Mouse (Mus musculus): ENCODE results near the gene Trappc12. TPM values are rescaled to one million over a fixed set of nuclear protein-coding genes. Genes with fewer than 3 reads are reported as not detected.
A peak's percentile ranks its signal among the peaks of the same experiment; 100 is the strongest.

The Trappc12 gene
- polyA plus RNA-seq, 1 experiment from 2014 or later: 41.0 TPM

DNA sequence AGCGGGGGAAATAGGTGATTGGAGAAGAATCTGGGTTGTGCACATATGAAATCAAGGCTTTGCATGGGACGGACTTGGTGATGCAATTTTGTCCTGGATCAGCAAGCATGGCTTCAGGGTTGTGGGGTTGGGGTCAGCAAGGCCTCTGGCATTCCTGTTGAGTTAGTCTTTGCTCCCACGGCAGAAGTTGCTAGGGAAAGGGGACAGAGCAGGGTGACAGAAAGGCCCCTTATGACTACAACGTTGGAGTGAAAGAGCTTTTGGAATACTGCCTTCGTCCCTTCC, 74.4 kb downstream of the Trappc12 start:
- Histone ChIP-seq H3K4me3 (0 out of 2 replicates have a peak overlapping the region, but pooled peaks have one; percentile 43), H3K4me2 (replicated peaks) (peak overlapping the region; percentile 61), H3K4me1 (peaks cover 8% of the 10 kb centered on the region), H3K36me3 (no peaks in the 10 kb centered on the region), H3K9me3 (no peaks in the 10 kb centered on the region), H3K9ac (peak overlapping the region; percentile 52; the same call in 1 of the 2 replicates), H3K27ac (peak overlapping the region; percentile 28), H3K27me3 (replicated peaks) (no peaks in the 10 kb centered on the region)
- 68% methylated on average over 5 of the region's 5 CpGs for WGBS
- no peak for ATAC-seq (ENCODE audit: low FRiP score, low read depth)

DNA sequence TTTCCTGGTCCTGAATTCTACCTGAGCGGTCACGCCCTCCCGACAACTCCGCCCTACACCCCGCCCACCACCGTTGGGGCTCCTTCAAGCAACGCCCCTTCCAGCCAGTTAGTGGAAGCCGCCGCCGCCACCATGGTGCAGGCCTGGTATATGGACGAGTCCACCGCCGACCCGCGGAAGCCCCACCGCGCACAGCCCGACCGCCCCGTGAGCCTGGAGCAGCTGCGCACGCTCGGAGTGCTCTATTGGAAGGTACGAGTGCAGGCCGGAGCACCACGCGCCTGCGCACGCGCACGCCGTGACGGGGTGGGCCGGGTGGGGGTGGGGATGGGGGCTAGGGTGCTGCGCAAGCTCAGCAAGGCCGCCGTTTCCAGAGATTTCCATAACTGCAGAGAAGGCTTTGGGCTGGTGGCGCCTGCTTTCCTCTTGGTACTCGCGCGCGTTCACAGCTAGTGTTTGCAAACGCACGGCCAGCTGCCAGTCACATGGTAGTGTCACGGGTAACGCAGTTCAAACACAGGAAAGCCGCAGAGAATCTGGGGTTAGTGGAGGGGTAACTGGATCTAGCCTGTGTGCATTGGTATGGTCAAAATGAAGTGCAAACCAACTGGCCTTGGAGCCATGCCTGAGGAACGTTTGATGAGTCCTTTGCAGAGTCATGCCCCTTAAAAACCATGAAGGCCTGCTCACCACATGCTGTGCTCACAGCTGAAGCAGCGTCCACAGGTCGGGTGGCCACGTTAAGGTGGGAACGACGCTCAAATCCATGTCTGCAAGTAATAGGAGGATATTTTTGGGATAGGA, 74.9 kb downstream of the Trappc12 start, which contains the start of gene Adi1:
TSS of gene Adi1 (plus strand) at position 111 of the 804 bp plus-strand sequence.
- peak within 1 kb of the TSS; percentile 52; the same call in 1 of the 2 replicates for H3K9ac ChIP-seq
- H3K4me2 ChIP-seq (replicated peaks): peak within 1 kb of the TSS; percentile 61
- no peaks in the 10 kb centered on the region for H3K27me3 ChIP-seq (replicated peaks)
- H3K4me3 ChIP-seq: peak within 1 kb of the TSS; percentile 43
- H3K9me3 ChIP-seq: no peaks in the 10 kb centered on the region
- H3K36me3 ChIP-seq: no peaks in the 10 kb centered on the region
- 3% methylated on average over 53 of the region's 53 CpGs for WGBS
- H3K27ac ChIP-seq: peak within 1 kb of the TSS; percentile 28
- H3K4me1 ChIP-seq: peaks cover 8% of the 10 kb centered on the region
- peak; percentile 96 for ATAC-seq (ENCODE audit: low FRiP score, low read depth)

DNA sequence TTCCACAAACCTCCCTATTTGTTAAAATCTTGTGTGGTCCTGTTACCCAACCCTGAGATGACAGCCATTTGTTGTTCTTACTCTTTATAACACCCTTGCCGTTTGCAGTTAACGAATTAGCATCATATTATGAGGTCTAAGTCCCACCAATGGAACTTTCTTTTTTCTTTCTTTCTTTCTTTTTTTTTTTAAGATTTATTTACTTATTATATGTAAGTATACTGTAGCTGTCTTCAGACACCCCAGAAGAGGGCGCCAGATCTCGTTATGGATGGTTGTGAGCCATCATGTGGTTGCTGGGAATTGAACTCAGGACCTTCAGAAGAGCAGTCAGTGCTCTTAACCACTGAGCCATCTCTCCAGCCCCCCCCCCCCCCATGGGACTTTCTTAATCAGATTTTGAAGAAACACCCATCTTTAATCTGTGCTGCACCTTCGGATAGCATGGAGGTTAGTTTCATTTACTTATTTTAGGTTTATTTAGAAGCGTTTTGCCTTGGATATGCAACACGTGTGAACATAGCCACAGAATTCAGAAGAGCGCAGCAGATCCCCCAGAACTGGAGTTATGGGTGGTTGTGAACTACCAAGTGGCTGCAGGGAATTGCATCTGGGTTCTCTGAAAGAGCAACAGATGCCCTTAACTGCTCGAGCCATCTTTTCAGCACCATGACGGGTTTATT, 76.1 kb downstream of the Trappc12 start:
- peak overlapping the region; percentile 61; the same call in 1 of the 2 replicates for H3K4me2 ChIP-seq (replicated peaks)
- WGBS: 87% methylated on average over 10 of the region's 10 CpGs

DNA sequence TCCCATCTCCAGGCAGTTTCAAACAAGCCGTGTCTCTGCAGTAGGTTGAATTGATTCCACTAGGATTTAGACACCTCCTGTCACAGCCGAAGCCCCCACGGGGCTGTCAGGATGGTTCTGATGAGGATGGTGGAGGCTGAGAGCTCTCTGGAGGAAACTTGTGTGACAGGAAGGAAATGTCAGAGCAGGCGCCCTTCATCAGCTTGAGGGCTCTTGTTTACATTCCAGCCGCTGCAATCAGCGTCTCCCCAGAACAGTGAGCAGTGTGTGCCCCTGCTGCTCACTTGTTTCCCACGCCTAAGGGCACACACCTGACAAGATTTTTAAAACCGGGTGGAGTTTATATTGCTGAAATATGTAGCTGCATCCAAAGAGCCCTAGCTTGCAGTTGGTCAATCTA, 83.0 kb downstream of the Trappc12 start:
- Histone ChIP-seq H3K27ac (no peak overlapping the region), H3K27me3 (replicated peaks) (no peaks in the 10 kb centered on the region), H3K4me2 (replicated peaks) (no peak overlapping the region), H3K36me3 (peaks cover 4% of the 10 kb centered on the region; the same call in 1 of the 2 replicates), H3K4me1 (no peaks in the 10 kb centered on the region), H3K9ac (no peak overlapping the region), H3K9me3 (no peaks in the 10 kb centered on the region), H3K4me3 (no peak overlapping the region)
- WGBS: 55% methylated on average over 8 of the region's 8 CpGs
- ATAC-seq (ENCODE audit: low FRiP score, low read depth): no peak

More for the DNA sequence above, 76.1 kb downstream of the Trappc12 start:
- Histone ChIP-seq H3K4me1 (peaks cover 8% of the 10 kb centered on the region), H3K36me3 (no peaks in the 10 kb centered on the region), H3K9me3 (no peaks in the 10 kb centered on the region), H3K9ac (no peak overlapping the region), H3K4me3 (no peak overlapping the region), H3K27ac (no peak overlapping the region), H3K27me3 (replicated peaks) (no peaks in the 10 kb centered on the region)
- ATAC-seq (ENCODE audit: low FRiP score, low read depth): no peak

DNA sequence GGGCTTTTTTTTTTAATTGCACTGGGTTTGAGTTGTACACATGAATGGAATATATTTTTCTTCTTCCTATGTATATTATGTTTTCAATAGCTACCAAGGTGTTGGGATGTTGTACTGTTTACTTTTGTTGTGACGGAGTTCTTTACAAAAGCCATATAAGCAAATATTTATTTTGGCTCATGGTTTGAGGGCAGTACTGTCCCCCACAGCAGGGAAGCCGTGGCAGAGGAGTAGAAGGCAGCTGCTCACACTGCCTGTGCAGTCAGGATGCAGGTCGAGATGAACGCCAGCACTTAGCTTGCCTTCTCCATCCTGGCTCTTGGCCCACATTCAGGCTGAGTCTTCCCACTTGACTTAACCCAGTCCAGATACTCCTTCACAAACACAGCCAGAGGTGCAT, 83.5 kb downstream of the Trappc12 start:
- ATAC-seq (ENCODE audit: low FRiP score, low read depth): no peak
- WGBS: 91% methylated on average over 4 of the region's 4 CpGs
- Histone ChIP-seq H3K9me3 (no peaks in the 10 kb centered on the region), H3K27ac (no peak overlapping the region), H3K4me2 (replicated peaks) (no peak overlapping the region), H3K36me3 (peaks cover 8% of the 10 kb centered on the region; the same call in 1 of the 2 replicates), H3K27me3 (replicated peaks) (no peaks in the 10 kb centered on the region), H3K4me1 (no peaks in the 10 kb centered on the region), H3K4me3 (no peak overlapping the region), H3K9ac (no peak overlapping the region)

DNA sequence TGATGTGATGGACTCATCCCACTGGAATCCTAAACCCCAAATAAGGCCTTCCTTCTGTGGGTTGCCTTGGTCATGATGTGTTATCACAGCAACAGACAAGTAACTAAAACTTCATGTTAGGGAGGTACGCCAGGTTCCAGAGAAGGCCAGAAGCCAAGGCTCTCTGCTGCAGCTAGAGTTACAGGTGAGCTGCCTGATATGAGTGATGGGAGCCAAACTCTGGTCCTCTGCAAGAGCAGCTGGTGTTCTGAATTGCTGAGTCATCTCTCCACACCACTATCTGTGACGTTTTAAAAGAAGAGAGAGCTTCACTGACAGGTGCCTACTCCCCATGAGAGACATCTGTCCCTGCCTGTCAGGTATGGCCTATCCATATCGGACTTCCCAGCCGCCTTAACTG, 87.6 kb downstream of the Trappc12 start:
- Histone ChIP-seq H3K27ac (no peak overlapping the region), H3K9me3 (no peaks in the 10 kb centered on the region), H3K4me1 (no peaks in the 10 kb centered on the region), H3K9ac (no peak overlapping the region), H3K4me3 (no peak overlapping the region), H3K36me3 (peaks cover 44% of the 10 kb centered on the region), H3K27me3 (replicated peaks) (no peaks in the 10 kb centered on the region), H3K4me2 (replicated peaks) (no peak overlapping the region)
- ATAC-seq (ENCODE audit: low FRiP score, low read depth): no peak
- WGBS: 87% methylated on average over 4 of the region's 4 CpGs

DNA sequence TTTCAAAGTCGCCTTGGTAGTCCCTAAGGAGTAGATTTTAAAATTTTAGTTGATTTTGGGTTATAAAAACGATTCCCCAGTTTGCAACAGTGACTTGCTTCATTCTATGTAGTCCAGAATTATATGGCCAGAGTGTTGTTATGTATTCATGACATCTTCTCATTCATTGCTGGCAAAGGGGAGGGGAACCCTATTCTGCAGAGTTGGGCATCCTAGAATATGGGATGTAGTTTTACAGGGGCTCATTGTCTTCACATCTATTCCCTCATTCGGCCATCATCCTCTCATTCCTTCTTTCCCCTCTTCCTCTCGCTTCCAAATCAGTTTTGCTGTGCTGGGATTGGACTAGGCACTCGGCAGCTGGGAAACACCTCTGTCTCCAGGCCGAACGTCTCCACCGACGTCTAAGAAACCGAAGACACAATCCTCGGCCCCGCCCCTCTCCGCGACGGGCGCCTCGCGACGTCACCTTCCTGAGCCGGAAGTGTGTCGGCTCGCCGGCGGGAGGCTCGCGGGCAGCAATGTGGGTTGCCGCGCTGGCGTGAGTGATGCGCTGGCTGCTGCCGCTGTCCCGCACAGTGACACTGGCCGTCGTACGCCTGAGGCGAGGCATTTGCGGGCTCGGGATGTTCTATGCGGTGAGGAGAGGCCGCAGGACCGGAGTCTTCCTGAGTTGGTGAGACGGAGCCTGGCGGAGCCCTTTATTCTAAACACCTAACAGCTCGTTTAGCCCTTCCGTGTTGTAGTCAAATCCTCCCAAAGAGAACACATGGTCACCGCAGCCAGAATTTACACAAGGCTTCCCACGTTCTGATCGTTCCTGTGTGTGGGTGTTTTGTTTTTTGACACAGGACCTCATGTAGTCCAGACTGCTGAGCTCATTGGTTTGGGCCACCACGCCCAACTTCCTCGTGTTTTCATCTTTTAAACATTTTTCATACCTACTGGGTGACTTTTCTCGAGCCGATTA, 100.8 kb downstream of the Trappc12 start, which contains the start of gene Rnaseh1:
TSS of gene Rnaseh1 (plus strand) at position 462 of the 970 bp plus-strand sequence.
- Histone ChIP-seq H3K9me3 (no peaks in the 10 kb centered on the region), H3K9ac (peak within 1 kb of the TSS; percentile 58), H3K36me3 (peaks cover 13% of the 10 kb centered on the region), H3K4me1 (peaks cover 10% of the 10 kb centered on the region), H3K4me2 (replicated peaks) (peak within 1 kb of the TSS; percentile 81), H3K27me3 (replicated peaks) (no peaks in the 10 kb centered on the region), H3K4me3 (peak within 1 kb of the TSS; percentile 60), H3K27ac (peak within 1 kb of the TSS; percentile 34; the same call in 1 of the 2 replicates)
- 2% methylated on average over 52 of the region's 52 CpGs for WGBS
- ATAC-seq (ENCODE audit: low FRiP score, low read depth): peak; percentile 91

Small RNA genes within 50 kb of the gene (microRNA-seq; reads per million reads assigned to microRNA genes)
- gene Mir6937: not detected

Other genes with a start within 250 kb of the Trappc12 start
- 0.43 TPM in 1 of 2 replicates, not detected in the other for gene Dcdc2c, start 198.1 kb downstream of the Trappc12 start, polyA plus RNA-seq (2016; fragmentation: Nextera tagmentation; extraction: Ambion mirVana)
- not detected in 2 replicates for gene Allc, start 167.9 kb downstream of the Trappc12 start, polyA plus RNA-seq (2016; fragmentation: Nextera tagmentation; extraction: Ambion mirVana)
- gene Colec11, start 127.1 kb downstream of the Trappc12 start, polyA plus RNA-seq (2016; fragmentation: Nextera tagmentation; extraction: Ambion mirVana): 0.43 and 0.44 TPM in 2 replicates
- gene Rps7, start 114.5 kb downstream of the Trappc12 start, polyA plus RNA-seq (2016; fragmentation: Nextera tagmentation; extraction: Ambion mirVana): 594 and 599 TPM in 2 replicates
- gene Rnaseh1, start 100.9 kb downstream of the Trappc12 start, polyA plus RNA-seq (2016; fragmentation: Nextera tagmentation; extraction: Ambion mirVana): 29.3 and 29.6 TPM in 2 replicates
- gene Adi1, start 75.2 kb downstream of the Trappc12 start, polyA plus RNA-seq (2016; fragmentation: Nextera tagmentation; extraction: Ambion mirVana): 35.1 and 36.7 TPM in 2 replicates
- gene Eipr1, start 1.3 kb upstream of the Trappc12 start, polyA plus RNA-seq (2016; fragmentation: Nextera tagmentation; extraction: Ambion mirVana): 54.6 and 57.4 TPM in 2 replicates